Mouse (Mus musculus) neutrophil, adult 83 days (primary cell): ENCODE measurements around the gene Zfp119b. TPM values are rescaled to one million over a fixed set of nuclear protein-coding genes. Genes with fewer than 3 reads are reported as not detected.

ENCODE experiments used
- total RNA-seq, 2 experiments: library from RNA; stranded (reverse); gene quantifications; one replicate each; pipeline ENCODE4 v1.2.4; 2023

The Zfp119b gene
- 1 to 10 TPM; 3.8 to 4.2 TPM for total RNA-seq

GRCm38 (mm10) chr17:55949400-55949799 is at the start of gene Zfp119b:
Gene Zfp119b, minus strand, starts transcription at chr17:55949500.

GRCm38 (mm10) chr17:55986030-55986961 is 37.0 kb upstream of the Zfp119b start, which contains the start of gene Fsd1:
Gene Fsd1, plus strand, starts transcription at chr17:55986509.

GRCm38 (mm10) chr17:55969966-55970891 is 20.9 kb upstream of the Zfp119b start, which contains the start of gene Shd:
Gene Shd, plus strand, starts transcription at chr17:55970467.

GRCm38 (mm10) chr17:55958918-55959728 is 9.8 kb upstream of the Zfp119b start, which contains the start of gene Yju2:
Gene Yju2, plus strand, starts transcription at chr17:55959099.

GRCm38 (mm10) chr17:55952447-55953027 is 3.2 kb upstream of the Zfp119b start, which contains the start of gene Ebi3:
Gene Ebi3, plus strand, starts transcription at chr17:55952640.

Other genes with a start within 250 kb of the Zfp119b start
- gene Pot1b, start 236.9 kb downstream of the Zfp119b start, total RNA-seq: 10 to 100 TPM; 30.5 to 31.1 TPM
- gene Adgre4, start 199.5 kb downstream of the Zfp119b start, total RNA-seq: 10 to 100 TPM; 18.0 to 21.1 TPM
- 1 to 10 TPM; 2.2 to 3.1 TPM for gene Zfp119a, start 70.6 kb downstream of the Zfp119b start, total RNA-seq
- 1 to 10 TPM; 5.9 to 8.4 TPM for gene Zfp959, start 57.4 kb downstream of the Zfp119b start, total RNA-seq
- gene Ebi3, start 3.1 kb upstream of the Zfp119b start, total RNA-seq: 100 to 1,000 TPM; 139 to 149 TPM
- gene Yju2, start 9.6 kb upstream of the Zfp119b start, total RNA-seq: 10 to 100 TPM; 21.2 to 21.7 TPM
- 1 to 10 TPM in 1 of 2 experiments, under 1 TPM in 1; 0.94 to 1.2 TPM for gene Shd, start 21.0 kb upstream of the Zfp119b start, total RNA-seq
- gene Fsd1, start 37.0 kb upstream of the Zfp119b start, total RNA-seq: not detected
- 1 to 10 TPM; 1.2 to 1.4 TPM for gene Stap2, start 56.1 kb upstream of the Zfp119b start, total RNA-seq
- 10 to 100 TPM; 33.3 to 34.0 TPM for gene Mpnd, start 56.2 kb upstream of the Zfp119b start, total RNA-seq
- gene Sh3gl1, start 87.1 kb upstream of the Zfp119b start, total RNA-seq: 10 to 100 TPM; 56.9 to 59.5 TPM
- 10 to 100 TPM; 20.0 to 29.1 TPM for gene Chaf1a, start 90.9 kb upstream of the Zfp119b start, total RNA-seq
- gene Ubxn6, start 125.5 kb upstream of the Zfp119b start, total RNA-seq: 10 to 100 TPM; 24.1 to 29.2 TPM
- 10 to 100 TPM; 49.3 to 54.5 TPM for gene Hdgfl2, start 130.1 kb upstream of the Zfp119b start, total RNA-seq
- under 1 TPM; 0.28 to 0.49 TPM for gene Plin4, start 160.3 kb upstream of the Zfp119b start, total RNA-seq
- gene Plin5, start 168.1 kb upstream of the Zfp119b start, total RNA-seq: 1 to 10 TPM in 1 of 2 experiments, under 1 TPM in 1; 0.94 to 1.9 TPM
- 100 to 1,000 TPM; 184 to 229 TPM for gene Lrg1, start 172.5 kb upstream of the Zfp119b start, total RNA-seq
- 1 to 10 TPM; 5.7 to 5.8 TPM for gene Sema6b, start 190.8 kb upstream of the Zfp119b start, total RNA-seq
- gene Tnfaip8l1, start 213.0 kb upstream of the Zfp119b start, total RNA-seq: 1 to 10 TPM; 2.2 to 2.3 TPM
- gene Mydgf, start 234.4 kb upstream of the Zfp119b start, total RNA-seq: 10 to 100 TPM; 30.2 to 32.1 TPM